Mouse (Mus musculus): ENCODE results near the gene Phlpp2.

Phlpp2 gene

GRCm38 (mm10) chr8:109964106-109964505 is 95.8 kb downstream of the Phlpp2 start:
- DNase-seq, result no peak

- DNase-seq, result no peak
Measured at GRCm38 (mm10) chr8:109968837-109969236, 100.5 kb downstream of the Phlpp2 start.

GRCm38 (mm10) chr8:109970323-109970722 is 102.0 kb downstream of the Phlpp2 start:
- no peak for DNase-seq

- DNase-seq, result no peak
Measured at GRCm38 (mm10) chr8:109972901-109973300, 104.6 kb downstream of the Phlpp2 start.

GRCm38 (mm10) chr8:109979339-109979738 is 111.0 kb downstream of the Phlpp2 start:
- DNase-seq, result no peak

- DNase-seq, result no peak
Measured at GRCm38 (mm10) chr8:109982386-109983105, 114.2 kb downstream of the Phlpp2 start.

GRCm38 (mm10) chr8:109983944-109984343 is 115.6 kb downstream of the Phlpp2 start:
- DNase-seq, result no peak

- no peak for DNase-seq
Measured at GRCm38 (mm10) chr8:109986384-109986783, 118.0 kb downstream of the Phlpp2 start.

- no peak for DNase-seq
Measured at GRCm38 (mm10) chr8:109987776-109988175, 119.4 kb downstream of the Phlpp2 start.

GRCm38 (mm10) chr8:109989151-109989550 is 120.8 kb downstream of the Phlpp2 start:
- DNase-seq, result no peak

GRCm38 (mm10) chr8:109990224-109990623 is 121.9 kb downstream of the Phlpp2 start, which contains the start of gene Tat:
TSS of gene Tat (plus strand) at chr8:109990437.
- DNase-seq, result no peak

- DNase-seq, result no peak
Measured at GRCm38 (mm10) chr8:109992166-109992565, 123.8 kb downstream of the Phlpp2 start.

- no peak for DNase-seq
Measured at GRCm38 (mm10) chr8:109992951-109993350, 124.6 kb downstream of the Phlpp2 start.

Data from cerebellum, adult 11 months (tissue).